Mouse (Mus musculus) embryo, embryonic 10 days (tissue): ENCODE measurements around the gene Hist1h4b.

Experiments
- DNase-seq: peaks from one replicate; pipeline ENCODE4 v3.0.0-alpha.2; 2015; ENCODE audit warnings: low spot score

Hist1h4b gene

GRCm38 (mm10) chr13:23740256-23740840, 16.5 kb upstream of the Hist1h4b start:
- no peak for DNase-seq

DNA sequence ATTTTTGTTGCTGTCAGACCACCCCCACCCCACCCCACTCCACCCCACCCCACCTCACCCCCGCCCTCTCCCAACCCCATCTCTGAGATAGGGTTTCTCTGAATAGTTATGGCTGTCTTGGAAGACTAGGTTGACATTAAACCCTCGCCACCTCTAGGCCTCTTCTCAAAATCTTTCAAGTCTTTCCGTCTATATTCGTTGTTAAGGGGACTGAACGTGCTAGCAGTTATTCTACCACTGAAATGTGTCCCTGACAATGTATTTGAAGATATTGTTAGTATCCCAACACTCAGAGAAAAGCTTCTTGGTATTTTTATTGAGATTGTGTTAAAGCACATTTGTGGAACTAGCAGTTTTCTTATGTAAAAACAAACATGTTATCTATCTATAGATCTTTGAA, 15.9 kb upstream of the Hist1h4b start:
- DNase-seq = no peak

- no peak for DNase-seq
These were observed 14.8 kb upstream of the Hist1h4b start for GRCm38 (mm10) chr13:23742007-23742406.

DNA sequence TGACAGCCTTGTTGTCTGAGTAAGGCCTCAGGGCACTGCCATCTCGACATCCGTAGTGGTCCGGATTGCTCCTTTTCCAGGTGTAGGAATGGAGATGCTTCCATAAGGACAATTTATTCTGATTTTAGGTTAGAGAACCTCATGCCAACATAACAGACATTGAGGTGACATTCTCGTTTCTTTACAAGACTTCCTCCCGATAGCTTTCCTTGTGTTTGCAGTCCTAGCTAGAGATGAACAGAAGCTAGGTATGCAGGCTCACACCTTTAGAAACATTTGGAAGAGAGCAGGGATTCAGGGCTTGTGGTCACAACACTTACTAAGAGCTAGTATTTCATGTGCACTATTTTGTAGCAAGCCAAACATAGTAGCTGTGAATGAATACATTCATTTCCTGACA, 13.6 kb upstream of the Hist1h4b start:
- no peak for DNase-seq

- DNase-seq = peak; percentile 65
These were observed 12.8 kb upstream of the Hist1h4b start for GRCm38 (mm10) chr13:23743963-23744362.

- peak; percentile 59 for DNase-seq
These were observed 12.1 kb upstream of the Hist1h4b start for GRCm38 (mm10) chr13:23744421-23745380.

DNA sequence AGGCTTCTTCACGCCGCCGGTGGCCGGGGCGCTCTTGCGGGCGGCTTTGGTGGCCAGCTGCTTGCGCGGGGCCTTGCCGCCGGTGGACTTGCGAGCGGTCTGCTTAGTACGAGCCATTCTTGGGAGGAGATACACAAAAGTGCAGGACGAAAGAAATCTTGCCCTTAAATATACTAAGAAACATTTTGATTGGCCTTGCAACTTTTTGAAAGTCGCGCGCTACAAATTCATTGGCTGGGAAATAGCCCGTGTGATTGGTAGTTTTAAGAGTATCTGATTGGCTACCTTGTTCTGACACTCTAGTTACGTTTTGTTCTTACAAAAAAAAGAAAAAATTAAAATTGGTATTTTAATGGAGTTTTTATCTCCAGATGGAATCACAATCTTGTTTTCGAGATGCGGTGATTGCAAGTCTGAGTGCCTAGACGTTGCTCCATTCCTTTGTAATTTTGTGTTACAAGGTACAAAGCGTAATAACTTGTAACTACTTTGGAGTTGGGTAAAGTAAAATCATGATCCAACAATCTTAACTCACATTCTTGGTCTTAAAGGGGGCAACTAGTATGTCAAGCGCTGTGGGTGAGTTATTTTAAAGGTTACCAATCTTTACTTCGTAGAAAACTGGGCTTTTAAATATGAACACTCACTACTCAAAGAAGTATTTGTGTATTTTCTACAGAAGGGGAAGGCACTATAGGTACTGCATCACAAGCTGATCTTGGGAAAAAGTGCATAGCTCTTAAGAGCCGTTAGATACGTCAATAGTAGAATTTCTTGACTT, 11.2 kb upstream of the Hist1h4b start, which contains the start of gene Hist1h3c:
Hist1h3c (minus strand) TSS at position 222 of the 781 bp plus-strand sequence.
- peak; percentile 87 for DNase-seq

GRCm38 (mm10) chr13:23746201-23747080, 10.4 kb upstream of the Hist1h4b start, which contains the start of gene Hist1h2bb:
Gene Hist1h2bb, plus strand, starts transcription at chr13:23746734.
- peak; percentile 91 for DNase-seq

- peak; percentile 60 for DNase-seq
These were observed 9.5 kb upstream of the Hist1h4b start for GRCm38 (mm10) chr13:23747081-23747891.

GRCm38 (mm10) chr13:23747892-23748288, 8.9 kb upstream of the Hist1h4b start:
- peak; percentile 52 for DNase-seq

DNA sequence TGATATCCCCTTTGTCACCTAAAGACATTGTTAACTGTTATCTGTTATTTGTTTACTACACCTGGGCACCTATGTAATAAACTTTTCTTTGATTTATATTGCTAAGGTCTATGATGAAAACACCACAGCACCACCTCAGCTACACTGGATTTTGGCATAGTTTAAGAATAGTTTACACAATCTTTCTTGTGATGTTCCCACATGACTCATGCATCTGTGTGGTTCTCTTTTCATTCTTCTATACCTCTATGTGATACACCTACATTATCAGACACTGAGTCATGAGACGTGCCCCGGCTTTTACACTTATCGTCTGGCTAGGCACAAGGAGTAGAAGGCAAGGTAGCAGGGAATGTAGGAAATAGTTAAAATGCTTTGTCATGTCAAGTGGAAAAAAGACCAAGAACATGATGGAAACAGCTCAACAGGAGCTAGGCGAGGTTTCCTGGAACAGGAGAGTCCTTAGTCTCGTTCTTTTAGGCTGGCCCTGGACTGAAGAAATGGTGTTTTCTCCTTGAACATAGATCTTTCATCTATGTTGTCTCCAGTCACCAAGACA, 7.2 kb upstream of the Hist1h4b start:
- DNase-seq = no peak

GRCm38 (mm10) chr13:23750839-23751477, 5.9 kb upstream of the Hist1h4b start, which contains the start of gene Hist1h2ab:
Gene Hist1h2ab, plus strand, starts transcription at chr13:23751126.
- peak; percentile 80 for DNase-seq

DNA sequence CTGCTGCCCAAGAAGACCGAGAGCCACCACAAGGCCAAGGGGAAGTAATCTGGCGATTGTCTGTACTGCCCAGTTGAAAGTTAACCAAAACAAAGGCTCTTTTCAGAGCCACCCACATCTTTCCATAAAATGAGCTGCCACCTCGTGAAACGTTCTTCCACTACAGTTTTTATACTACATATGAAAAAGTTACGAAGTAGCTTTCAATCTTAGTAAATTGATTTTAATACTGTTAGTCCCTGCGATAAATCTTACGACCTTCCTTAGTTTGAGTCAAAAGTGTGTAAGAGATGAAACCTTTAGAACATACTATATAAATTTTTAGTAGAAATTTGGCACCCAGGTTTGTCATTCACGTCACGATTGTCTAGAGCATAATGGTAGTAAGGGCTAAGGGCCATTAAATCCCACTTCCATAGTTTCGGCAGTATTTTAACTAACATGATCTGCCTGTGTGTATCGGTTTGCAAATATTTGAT, 5.3 kb upstream of the Hist1h4b start:
- peak; percentile 66 for DNase-seq

- DNase-seq = peak; percentile 97
These were observed 4.6 kb upstream of the Hist1h4b start, which contains the start of gene Hist1h3b for GRCm38 (mm10) chr13:23752067-23752741. Gene Hist1h3b, plus strand, starts transcription at chr13:23752267.

GRCm38 (mm10) chr13:23752742-23753172, 4.1 kb upstream of the Hist1h4b start:
- peak; percentile 42 for DNase-seq

DNA sequence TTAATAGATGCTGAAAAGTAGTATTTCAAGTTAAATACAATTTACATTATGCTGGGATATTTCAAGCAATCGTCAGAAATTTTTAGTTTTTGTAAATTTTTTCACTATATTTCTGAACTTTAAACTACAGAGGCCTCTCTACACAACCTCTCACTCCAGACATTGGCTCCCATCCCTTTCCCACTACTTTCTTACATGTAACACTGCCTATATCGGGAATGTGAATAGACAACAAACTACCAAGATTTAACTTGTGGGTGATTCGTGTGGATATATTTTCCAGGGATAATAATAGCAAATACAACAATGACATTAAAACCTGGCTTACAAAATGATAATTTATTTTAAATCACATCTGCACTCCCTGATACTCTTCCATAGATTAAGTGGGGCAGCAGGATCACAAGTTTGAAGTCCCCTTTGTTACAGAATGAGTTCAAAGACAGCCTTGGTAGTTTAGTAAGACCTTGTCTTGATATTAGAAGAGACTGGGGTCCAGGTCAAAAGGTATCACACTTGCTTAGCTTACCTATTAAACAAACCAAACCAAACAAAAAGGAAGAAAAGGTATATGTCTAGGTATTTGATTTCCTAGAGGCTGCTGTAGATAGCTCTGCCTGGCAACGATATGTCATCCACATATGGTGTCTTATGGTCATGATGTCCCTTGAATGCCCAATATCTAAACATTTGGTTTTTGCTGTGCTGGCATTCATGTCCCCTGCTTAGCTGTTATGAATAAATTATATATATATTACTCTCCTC, 3.3 kb upstream of the Hist1h4b start:
- DNase-seq = no peak

GRCm38 (mm10) chr13:23755000-23755399, 1.8 kb upstream of the Hist1h4b start:
- DNase-seq = no peak
